In genomic region chr5:76947758-76948157, GRCm38 (mm10) we compare ENCODE assay signal across 21 mouse cellular contexts. TPM values are rescaled to one million over a fixed set of nuclear protein-coding genes. Genes with fewer than 3 reads are reported as not detected.
DNase-seq lines count a peak whose midpoint lies in the region; ATAC-seq and TF ChIP-seq lines count a peak whose summit lies in the region.
"Had no signal": no experiment of that assay in that cellular context is flagged by ENCODE, and none has a peak within 500 bp of the region (broad histone marks: within the 10 kb centered on the region; RNA-seq: fewer than 3 reads in every experiment).

No protein-coding gene starts in this region.

- H3K27ac ChIP-seq in heart, embryonic 13.5 days (replicated peaks), result peak overlapping the region; percentile 71
- H3K27ac ChIP-seq in lung, embryonic 14.5 days (ENCODE audit: low read depth), result no peak overlapping the region
- no peak overlapping the region for H3K27ac ChIP-seq in liver, embryonic 15.5 days (replicated peaks)
- H3K27ac ChIP-seq: hindbrain, embryonic 14.5 days; lung, embryonic 15.5 days had no signal

- H3K4me3 ChIP-seq in heart, embryonic 13.5 days, result peak overlapping the region; percentile 22
- no peak overlapping the region for H3K4me3 ChIP-seq in lung, embryonic 14.5 days (ENCODE audit: low read depth, low read length)
- H3K4me3 ChIP-seq in liver, embryonic 15.5 days (replicated peaks), result no peak overlapping the region
- H3K4me3 ChIP-seq: lung, embryonic 15.5 days had no signal

- WGBS in heart, embryonic 13.5 days, result 59% methylated on average over 4 of the region's 4 CpGs
- 83% methylated on average over 4 of the region's 4 CpGs for WGBS in lung, embryonic 14.5 days
- 84% methylated on average over 4 of the region's 4 CpGs for WGBS in liver, embryonic 15.5 days (ENCODE audit: insufficient replicate concordance)

- intact Hi-C loops in heart, postnatal 25 days (cut with DNase I), result no loop called here

- no peak for TF ChIP-seq CTCF in lung, embryonic 14.5 days (IDR thresholded peaks at IDR 0.05; ENCODE audit: low read depth)

- H3K27me3 ChIP-seq in heart, embryonic 13.5 days (replicated peaks), result no peaks in the 10 kb centered on the region
- H3K27me3 ChIP-seq in lung, embryonic 14.5 days (ENCODE audit: insufficient read depth, low read length), result no peaks in the 10 kb centered on the region
- no peaks in the 10 kb centered on the region for H3K27me3 ChIP-seq in liver, embryonic 15.5 days
- H3K27me3 ChIP-seq: lung, embryonic 15.5 days had no signal

- no peak for DNase-seq in heart, postnatal 25 days (ENCODE audit: low spot score)
- no peak for DNase-seq in lung, embryonic 14.5 days
- DNase-seq in lung, postnatal 36 days, result no peak
- DNase-seq in R1 (ENCODE audit: low read depth, low spot score), result peak; percentile 46
- DNase-seq: adrenal gland, postnatal 14 days; cerebellum, adult 11-12 months; cerebellum, postnatal 25 days; gastrocnemius, postnatal 25 days; kidney, postnatal 10 days had no signal

- no peaks in the 10 kb centered on the region for H3K9me3 ChIP-seq in heart, embryonic 13.5 days
- no peaks in the 10 kb centered on the region for H3K9me3 ChIP-seq in lung, embryonic 14.5 days (ENCODE audit: low read depth, low read length)
- no peaks in the 10 kb centered on the region for H3K9me3 ChIP-seq in liver, embryonic 15.5 days (replicated peaks)
- H3K9me3 ChIP-seq: G1E; lung, embryonic 15.5 days had no signal

- ATAC-seq in heart, embryonic 13.5 days (ENCODE audit: extremely low read depth, insufficient number of reproducible peaks, low FRiP score, low TSS enrichment), result no peak
- no peak for ATAC-seq in lung, embryonic 14.5 days (ENCODE audit: insufficient read depth)
- ATAC-seq in liver, embryonic 15.5 days (ENCODE audit: insufficient read depth), result no peak
- ATAC-seq in activated CD4-positive, CD25-positive, alpha-beta regulatory T cell, adult 4 months, result no peak
- ATAC-seq: intestine, embryonic 16.5 days had no signal

- peaks cover 13% of the 10 kb centered on the region; the same call in 1 of the 2 replicates for H3K36me3 ChIP-seq in heart, embryonic 13.5 days
- peaks cover 17% of the 10 kb centered on the region; the same call in 1 of the 2 replicates for H3K36me3 ChIP-seq in lung, embryonic 14.5 days (ENCODE audit: insufficient read depth)
- peaks cover 20% of the 10 kb centered on the region for H3K36me3 ChIP-seq in liver, embryonic 15.5 days (replicated peaks)

- peak overlapping the region; percentile 28 for H3K9ac ChIP-seq in heart, embryonic 13.5 days
- H3K9ac ChIP-seq in lung, embryonic 14.5 days, result no peak overlapping the region
- H3K9ac ChIP-seq in liver, embryonic 15.5 days, result no peak overlapping the region
- H3K9ac ChIP-seq: hindbrain, embryonic 14.5 days; lung, embryonic 15.5 days had no signal

- peak overlapping the region; percentile 42 for H3K4me2 ChIP-seq in heart, embryonic 13.5 days
- H3K4me2 ChIP-seq in lung, embryonic 14.5 days, result 0 out of 2 replicates have a peak overlapping the region, but pooled peaks have one; percentile 15
- peak overlapping the region; percentile 3; the same call in 1 of the 2 replicates for H3K4me2 ChIP-seq in liver, embryonic 15.5 days
- H3K4me2 ChIP-seq: hindbrain, embryonic 14.5 days; lung, embryonic 15.5 days had no signal

- H3K4me1 ChIP-seq in heart, embryonic 13.5 days, result peaks cover 61% of the 10 kb centered on the region
- H3K4me1 ChIP-seq in lung, embryonic 14.5 days (ENCODE audit: insufficient read depth), result peaks cover 14% of the 10 kb centered on the region
- peaks cover 49% of the 10 kb centered on the region for H3K4me1 ChIP-seq in liver, embryonic 15.5 days (replicated peaks)

RNA-seq across cellular contexts. Expression of gene Paics, which starts 3.3 kb away (rescaled TPM):
- 229 and 249 TPM in 2 replicates for polyA plus RNA-seq in heart, embryonic 13.5 days (2015; fragmentation: Nextera tagmentation; extraction: Ambion mirVana)
- 100 to 1,000 TPM; 138 to 159 TPM for total RNA-seq in heart, postnatal 25 days (2021)
- polyA plus RNA-seq in lung, embryonic 14.5 days (2014; fragmentation: Nextera tagmentation; extraction: Ambion mirVana), result 291 and 294 TPM in 2 replicates
- 157 and 158 TPM in 2 replicates for polyA plus RNA-seq in liver, embryonic 15.5 days (2015; fragmentation: Nextera tagmentation; extraction: Ambion mirVana)
- 100 to 1,000 TPM; 185 to 199 TPM for polyA plus RNA-seq in activated CD4-positive, CD25-positive, alpha-beta regulatory T cell, adult 4 months (2017; shearing (Covaris generic))

RNA-seq across cellular contexts. Expression of gene Ppat, which starts 3.6 kb away (rescaled TPM):
- polyA plus RNA-seq in heart, embryonic 13.5 days (2015; fragmentation: Nextera tagmentation; extraction: Ambion mirVana), result 20.8 and 25.0 TPM in 2 replicates
- total RNA-seq in heart, postnatal 25 days (2021), result 10 to 100 TPM; 12.2 to 15.5 TPM
- 47.0 and 48.8 TPM in 2 replicates for polyA plus RNA-seq in lung, embryonic 14.5 days (2014; fragmentation: Nextera tagmentation; extraction: Ambion mirVana)
- polyA plus RNA-seq in liver, embryonic 15.5 days (2015; fragmentation: Nextera tagmentation; extraction: Ambion mirVana), result 21.9 and 23.1 TPM in 2 replicates
- 10 to 100 TPM; 27.9 to 35.6 TPM for polyA plus RNA-seq in activated CD4-positive, CD25-positive, alpha-beta regulatory T cell, adult 4 months (2017; shearing (Covaris generic))

RNA-seq across cellular contexts. Expression of gene Srp72, which starts 26.7 kb away (rescaled TPM):
- polyA plus RNA-seq in heart, embryonic 13.5 days (2015; fragmentation: Nextera tagmentation; extraction: Ambion mirVana), result 48.4 and 55.4 TPM in 2 replicates
- total RNA-seq in heart, postnatal 25 days (2021), result 10 to 100 TPM; 52.7 to 59.6 TPM
- 100 and 103 TPM in 2 replicates for polyA plus RNA-seq in lung, embryonic 14.5 days (2014; fragmentation: Nextera tagmentation; extraction: Ambion mirVana)
- 40.0 and 41.3 TPM in 2 replicates for polyA plus RNA-seq in liver, embryonic 15.5 days (2015; fragmentation: Nextera tagmentation; extraction: Ambion mirVana)
- polyA plus RNA-seq in activated CD4-positive, CD25-positive, alpha-beta regulatory T cell, adult 4 months (2017; shearing (Covaris generic)), result 100 to 1,000 TPM; 123 to 144 TPM

RNA-seq across cellular contexts. Expression of gene Aasdh, which starts 42.4 kb away (rescaled TPM):
- 14.8 and 18.9 TPM in 2 replicates for polyA plus RNA-seq in heart, embryonic 13.5 days (2015; fragmentation: Nextera tagmentation; extraction: Ambion mirVana)
- total RNA-seq in heart, postnatal 25 days (2021), result 10 to 100 TPM; 14.4 to 15.4 TPM
- 20.4 and 22.8 TPM in 2 replicates for polyA plus RNA-seq in lung, embryonic 14.5 days (2014; fragmentation: Nextera tagmentation; extraction: Ambion mirVana)
- polyA plus RNA-seq in liver, embryonic 15.5 days (2015; fragmentation: Nextera tagmentation; extraction: Ambion mirVana), result 5.0 and 5.3 TPM in 2 replicates
- 10 to 100 TPM in 1 of 2 experiments, 1 to 10 TPM in 1; 9.3 to 16.3 TPM for polyA plus RNA-seq in activated CD4-positive, CD25-positive, alpha-beta regulatory T cell, adult 4 months (2017; shearing (Covaris generic))

RNA-seq across cellular contexts. Expression of gene Arl9, which starts 56.1 kb away (rescaled TPM):
- polyA plus RNA-seq in heart, embryonic 13.5 days (2015; fragmentation: Nextera tagmentation; extraction: Ambion mirVana), result 0.31 TPM in 1 of 2 replicates, not detected in the other
- total RNA-seq in heart, postnatal 25 days (2021), result not detected
- 0.38 TPM in 1 of 2 replicates, not detected in the other for polyA plus RNA-seq in lung, embryonic 14.5 days (2014; fragmentation: Nextera tagmentation; extraction: Ambion mirVana)
- polyA plus RNA-seq in liver, embryonic 15.5 days (2015; fragmentation: Nextera tagmentation; extraction: Ambion mirVana), result 0.38 TPM in 1 of 2 replicates, not detected in the other
- not detected for polyA plus RNA-seq in activated CD4-positive, CD25-positive, alpha-beta regulatory T cell, adult 4 months (2017; shearing (Covaris generic))
- total RNA-seq: adrenal gland, postnatal 14 days; G1E; gastrocnemius, postnatal 25 days; left cerebral cortex, adult 8-10 months; midbrain, postnatal 0 days had no signal
- polyA plus RNA-seq: C2C12; forebrain, embryonic 11.5 days; G1E; hindbrain, embryonic 14.5 days; intestine, embryonic 16.5 days; limb, embryonic 11.5 days; midbrain, postnatal 0 days had no signal
